Mouse (Mus musculus) heart, postnatal 14 days (tissue): ENCODE results near the gene Eef1akmt3. TPM values are rescaled to one million over a fixed set of nuclear protein-coding genes. Genes with fewer than 3 reads are reported as not detected.

Source experiments
- DNase-seq, 2 experiments: peaks; one replicate each; pipeline ENCODE4 v3.0.0; 2021 to 2022
- intact Hi-C: fragments of 180-260 bp; cut with DNase I; formaldehyde crosslinking; loops from one replicate; pipeline ENCODE4 v1.15.1; 2025
- total RNA-seq, 2 experiments: library from RNA; stranded (reverse); gene quantifications; 2 replicates each; pipeline ENCODE4 v1.2.3; 2021

Eef1akmt3 gene
- total RNA-seq, 2 experiments from 2014 or later: 0.12 TPM; not detected in 1

DNA sequence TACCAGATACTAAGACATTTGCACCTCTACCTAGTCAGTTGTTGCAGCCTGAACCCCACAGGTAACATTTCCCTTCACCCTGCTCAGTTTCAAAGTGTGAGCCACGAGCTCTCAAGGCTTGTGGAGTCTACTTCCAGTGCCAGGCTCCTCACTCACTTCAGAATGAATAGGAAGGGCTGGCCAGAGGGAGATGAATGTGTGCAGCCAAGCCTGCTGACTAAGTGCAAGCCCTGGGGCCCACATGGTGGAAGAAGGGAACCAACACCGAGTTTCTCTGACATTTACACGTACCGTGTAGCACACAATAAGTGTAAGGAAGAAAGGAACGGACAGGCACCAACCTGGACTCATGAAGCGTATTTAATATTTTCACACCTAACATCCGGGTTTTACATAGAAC lies 37.5 kb downstream of the Eef1akmt3 start:
- no peak for DNase-seq
- intact Hi-C loops: no loop called here

DNA sequence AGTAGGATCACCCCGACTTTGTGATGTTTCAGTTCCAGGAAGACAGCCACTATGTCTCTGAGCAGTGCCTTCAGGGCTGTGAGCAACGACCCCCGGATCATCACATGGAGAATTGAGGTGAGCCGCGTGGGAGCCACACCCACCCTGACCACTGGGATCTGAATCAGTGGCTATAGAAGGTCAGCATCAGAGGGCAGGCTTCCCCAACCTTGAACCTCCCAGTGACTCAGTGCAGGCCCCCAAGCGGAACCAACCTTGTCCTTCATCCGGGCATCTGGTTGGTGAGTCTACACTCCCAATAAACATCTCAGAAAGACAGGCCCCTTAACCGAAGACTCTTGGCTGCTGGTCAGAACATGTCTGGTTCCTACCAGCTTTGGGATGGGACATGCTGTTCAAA lies 38.0 kb downstream of the Eef1akmt3 start:
- no peak for DNase-seq
- intact Hi-C loops: no loop called here

DNA sequence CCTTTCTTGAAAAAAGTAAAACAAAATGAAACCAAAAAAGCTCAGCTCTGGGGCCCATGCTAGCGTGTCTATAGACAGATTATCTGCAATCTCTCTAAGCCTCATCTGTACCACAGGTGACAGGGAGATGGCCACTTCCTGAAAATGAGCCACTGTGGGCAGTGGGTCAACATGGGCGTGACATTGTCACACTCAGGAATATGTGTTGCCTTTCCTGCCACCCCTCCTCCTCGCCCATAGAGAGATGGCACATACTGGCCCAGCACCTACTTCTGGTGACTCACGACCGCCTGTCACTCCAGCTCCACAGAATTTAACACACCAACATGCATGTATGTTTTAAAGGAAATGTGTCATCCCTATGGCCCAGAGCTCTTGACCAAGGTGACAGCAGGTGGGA lies 38.5 kb downstream of the Eef1akmt3 start:
- intact Hi-C loops: no loop called here
- DNase-seq: no peak

DNA sequence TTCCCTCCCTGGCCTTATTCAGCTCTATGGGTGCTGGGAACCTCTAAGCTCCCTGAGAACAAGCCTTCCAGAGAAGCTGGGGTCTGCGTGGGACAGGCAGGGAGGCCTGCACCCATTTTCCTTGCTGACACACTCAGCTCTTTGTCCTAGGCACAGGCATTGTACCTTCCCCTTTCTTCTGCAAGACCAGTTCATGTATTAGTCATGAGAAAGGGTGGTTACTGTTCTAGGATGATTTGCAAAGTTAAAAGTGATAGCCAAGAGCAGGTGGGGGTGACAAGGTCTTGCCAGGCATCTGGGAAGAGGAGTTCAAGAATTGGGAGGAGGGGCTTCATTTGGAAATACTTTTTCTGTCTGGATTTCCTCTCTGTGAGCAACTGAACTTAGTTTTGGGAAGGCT lies 39.3 kb downstream of the Eef1akmt3 start:
- no peak for DNase-seq
- intact Hi-C loops: no loop called here

DNA sequence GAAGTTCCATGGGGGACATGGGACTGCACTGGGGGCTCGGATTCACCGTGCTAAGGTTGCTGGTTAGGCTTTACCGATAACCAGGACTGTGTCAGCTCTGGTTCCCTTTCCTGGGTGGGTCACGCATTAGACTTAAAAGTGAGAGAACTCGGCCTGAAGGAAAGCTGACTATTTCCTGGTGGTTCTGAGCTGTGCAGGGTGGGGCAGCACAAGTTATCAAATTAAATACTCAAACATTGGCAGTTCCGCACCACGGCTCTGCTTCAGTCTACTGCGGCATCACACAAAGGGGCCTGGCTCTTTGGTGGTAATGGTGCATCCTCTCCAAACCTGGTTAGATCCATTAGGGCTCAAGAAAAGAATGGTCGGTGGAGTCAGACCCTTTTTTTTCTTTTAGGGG lies 40.0 kb downstream of the Eef1akmt3 start:
- no peak for DNase-seq
- intact Hi-C loops: no loop called here

DNA sequence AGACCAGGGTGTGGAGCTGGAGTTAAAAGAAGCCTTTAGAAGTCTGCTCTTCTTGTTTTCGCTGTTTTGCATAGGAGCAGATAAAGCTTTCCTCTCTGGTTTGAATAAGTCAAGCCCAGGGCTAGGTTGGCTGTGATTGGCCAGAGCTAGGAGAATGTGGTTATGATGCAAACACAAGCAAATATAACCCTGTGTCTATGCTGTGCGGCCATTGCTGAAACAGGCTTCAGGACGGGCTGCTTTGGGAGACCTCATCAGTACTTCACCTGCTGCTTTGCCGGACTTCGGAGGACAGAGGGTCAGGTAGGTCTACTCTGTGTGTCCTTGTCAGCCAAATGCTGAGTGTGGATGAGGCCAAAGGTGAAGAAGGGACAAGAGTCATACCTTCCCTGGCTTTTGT lies 40.8 kb downstream of the Eef1akmt3 start, which contains the start of gene Avil:
Gene Avil, plus strand, starts transcription at position 181 of the 400 bp plus-strand sequence.
- intact Hi-C loops: no loop called here

DNA sequence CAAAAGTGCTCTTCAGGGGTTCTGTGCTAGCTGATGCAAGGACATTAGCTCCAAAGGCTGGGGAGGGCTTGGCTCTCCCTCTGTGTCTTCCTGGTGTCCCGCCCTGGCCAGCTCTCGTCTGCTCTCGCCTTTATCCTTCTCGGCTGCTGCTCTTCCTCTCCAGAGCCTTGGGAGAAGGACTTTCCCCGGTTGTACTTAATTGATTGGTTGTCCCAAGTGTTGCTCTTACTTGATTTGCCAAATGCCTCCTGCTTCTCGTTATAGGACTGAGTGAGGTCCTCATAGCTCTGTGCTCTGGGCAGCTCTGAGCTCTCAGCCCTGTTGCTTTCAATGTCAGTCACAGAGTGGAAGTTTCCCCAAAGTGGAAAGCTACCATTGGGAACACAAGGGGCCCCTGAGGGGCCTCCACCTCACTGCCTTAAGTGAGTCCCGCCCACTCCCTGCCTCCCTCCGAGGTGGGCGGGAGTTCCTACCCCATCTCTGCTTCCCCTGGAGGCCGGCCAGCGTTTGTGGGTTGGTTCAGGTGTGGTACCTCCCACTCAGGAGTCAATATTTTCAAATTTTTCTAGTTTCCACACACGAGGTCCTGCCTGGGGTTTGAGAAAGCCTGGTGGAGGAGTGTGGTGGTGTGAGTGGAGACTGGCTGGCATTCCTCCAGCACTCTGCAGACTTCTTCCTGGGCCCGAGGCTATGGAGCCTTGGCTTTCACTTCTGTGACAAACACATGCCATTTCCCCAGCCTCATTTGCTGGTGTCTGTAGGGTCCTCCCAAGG lies 43.8 kb downstream of the Eef1akmt3 start:
- intact Hi-C loops: no loop called here
- DNase-seq: no peak

More for the DNA sequence above, 40.8 kb downstream of the Eef1akmt3 start, which contains the start of gene Avil:
- no peak for DNase-seq

DNA sequence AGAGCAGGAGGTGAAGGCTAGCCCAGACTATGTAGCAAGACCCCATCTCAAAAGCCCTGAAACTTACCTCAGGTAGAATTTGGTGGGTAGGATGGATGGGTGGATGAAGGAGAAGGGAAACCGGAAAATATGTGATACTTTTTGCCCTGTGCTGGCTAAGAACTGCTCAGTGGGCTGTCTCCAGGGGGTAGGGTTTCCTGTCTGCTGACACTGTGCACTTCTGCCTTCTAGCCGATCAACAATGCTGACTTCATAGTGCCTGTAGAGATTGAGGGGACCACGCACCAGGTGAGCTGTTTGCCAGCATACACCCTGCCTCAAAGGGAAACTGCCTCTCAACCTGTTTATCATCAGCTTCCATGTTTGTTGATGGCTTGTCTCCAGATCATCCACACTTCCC lies 47.7 kb downstream of the Eef1akmt3 start:
- intact Hi-C loops: no loop called here
- no peak for DNase-seq

DNA sequence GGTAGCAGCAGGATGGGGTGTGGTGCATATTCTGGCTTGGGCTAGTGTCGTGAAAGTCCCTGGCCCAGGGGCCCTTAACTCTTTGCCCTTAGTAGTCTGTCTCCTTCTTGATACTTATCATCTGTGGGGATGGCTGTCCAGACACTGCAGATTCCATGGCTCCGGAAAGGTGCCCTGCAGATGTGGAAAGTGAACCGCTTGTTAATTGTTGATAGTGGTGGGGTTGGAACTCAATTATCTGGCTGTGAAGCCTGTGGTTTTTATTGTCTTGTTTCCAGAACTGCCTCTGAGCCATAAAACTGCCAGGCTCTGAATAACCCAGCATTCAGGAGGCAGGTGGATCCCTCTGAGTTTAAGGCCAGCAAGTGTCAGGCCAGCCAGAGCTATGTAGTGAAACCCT lies 49.6 kb downstream of the Eef1akmt3 start:
- intact Hi-C loops: loop anchor here (2.0 kb wide), 1 partner anchor 39 kb away; the partner anchor contains the start of gene Tsfm
- DNase-seq: no peak

DNA sequence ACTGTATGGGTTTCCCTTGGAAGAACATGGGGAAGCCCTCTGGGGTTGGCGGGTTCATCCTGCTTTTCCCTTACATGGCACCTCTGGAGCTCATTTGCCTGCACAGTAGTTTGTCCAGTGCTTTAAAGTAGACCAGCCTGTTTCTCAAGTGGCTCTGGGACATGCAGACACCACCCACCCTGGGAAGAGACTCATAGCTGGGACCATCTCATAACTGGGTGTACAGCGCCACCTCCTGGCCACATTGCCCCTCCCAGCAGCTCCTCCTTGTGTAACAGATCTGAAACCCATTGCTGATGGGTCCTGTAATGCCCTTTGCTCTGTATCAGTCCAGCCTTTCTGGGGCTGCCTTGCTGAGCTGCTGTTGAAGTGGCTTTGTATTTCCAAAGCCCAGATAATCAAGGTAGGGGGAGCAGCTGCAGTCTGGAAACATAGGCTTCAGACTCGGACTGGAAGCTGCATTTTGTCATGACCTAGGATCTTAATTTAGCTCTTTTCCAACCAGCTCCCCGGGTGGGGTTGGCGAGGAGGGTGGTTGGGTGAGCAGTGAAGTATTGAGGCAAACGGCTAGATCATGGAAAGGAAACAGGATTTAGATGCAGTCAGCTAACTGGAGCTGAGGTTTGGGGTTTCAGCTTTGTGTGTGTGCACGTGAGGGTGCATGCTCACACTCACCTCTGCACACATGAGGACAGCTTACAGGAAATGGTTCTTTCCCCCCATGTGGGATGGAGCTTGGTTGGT lies 50.8 kb downstream of the Eef1akmt3 start:
- DNase-seq: peak; percentile 89 to 93
- intact Hi-C loops: loop anchor here (1.0 to 2.0 kb wide), 2 partner anchors 40 to 71 kb away; partner anchors contain the start of gene Tsfm

DNA sequence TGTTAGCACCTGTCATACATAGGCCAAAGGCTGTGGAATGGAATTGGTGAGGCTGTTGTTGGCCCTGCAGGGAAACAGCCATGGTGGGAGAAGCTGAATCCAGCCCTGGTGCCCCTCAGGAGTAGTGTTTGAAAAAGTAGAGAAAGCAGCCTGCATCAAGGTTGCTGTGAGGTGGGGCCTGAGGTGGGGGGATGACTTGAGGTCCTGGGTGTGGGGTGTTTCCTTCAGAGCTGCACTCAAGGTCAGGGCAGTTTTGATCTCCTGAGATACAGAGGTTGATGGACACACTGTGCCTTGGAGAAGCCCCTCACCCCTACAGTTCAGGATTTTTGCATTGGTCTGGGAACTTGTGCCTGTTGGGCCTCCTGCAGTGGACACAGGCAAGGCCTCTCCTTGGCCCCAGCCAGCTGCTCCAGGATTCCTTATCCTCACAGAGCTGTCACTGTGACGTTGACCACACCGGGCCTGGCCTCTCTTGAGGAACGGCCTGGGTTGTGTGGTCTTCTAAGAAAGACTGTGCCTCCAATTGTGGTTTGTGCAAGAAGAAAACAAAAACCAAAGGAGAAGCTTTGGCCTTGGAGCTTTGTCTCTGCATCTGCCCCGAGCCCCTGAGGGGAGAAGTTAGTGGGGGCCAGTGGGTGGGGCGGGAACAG lies 52.7 kb downstream of the Eef1akmt3 start:
- intact Hi-C loops: loop anchor here (2.0 kb wide), 1 partner anchor 62 kb away; no protein-coding TSS in a partner anchor
- no peak for DNase-seq

DNA sequence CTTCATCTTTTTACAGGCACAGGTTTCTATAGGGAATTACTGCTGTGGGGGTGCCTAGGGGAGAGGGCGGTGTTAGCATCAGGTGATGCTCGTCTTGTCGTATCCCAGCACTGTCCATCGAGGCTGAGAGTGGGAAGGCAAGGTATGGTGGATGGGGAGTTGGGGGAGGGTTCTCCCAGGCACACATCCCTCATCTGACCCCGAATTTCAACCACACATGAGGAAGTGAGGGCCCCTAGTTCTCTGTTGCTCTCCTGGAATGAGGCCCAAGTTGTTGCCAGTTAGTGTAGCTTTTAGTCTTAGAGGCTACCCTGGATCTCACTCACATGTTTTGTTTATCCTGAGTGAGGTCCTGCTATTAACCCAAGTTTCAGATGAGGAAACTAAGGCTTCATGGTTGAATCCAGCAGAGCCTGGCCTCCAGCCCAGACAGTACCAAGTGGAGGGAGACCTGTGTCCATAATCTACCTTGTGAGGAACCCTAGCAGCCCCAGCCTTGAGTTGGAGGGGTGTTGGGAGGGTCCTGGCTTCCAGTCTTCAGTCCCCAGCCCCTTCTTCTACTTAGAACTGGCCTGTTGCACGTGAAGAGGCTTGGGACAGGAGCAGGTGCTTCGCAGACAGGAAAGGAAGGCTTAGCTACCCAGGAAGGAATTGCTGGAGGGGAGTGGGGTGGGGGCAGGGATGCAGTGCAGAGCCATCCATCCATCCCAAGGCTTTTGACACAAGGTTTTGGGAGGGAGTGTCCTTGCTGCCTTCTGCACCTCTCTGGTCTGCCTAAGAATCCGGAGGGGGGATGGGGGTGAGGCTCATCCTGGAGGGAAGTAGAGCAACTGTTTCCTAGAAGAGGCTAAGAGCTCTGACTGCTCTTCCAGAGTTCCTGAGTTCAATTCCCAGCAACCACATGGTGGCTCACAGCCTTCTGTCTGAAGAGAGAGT lies 53.9 kb downstream of the Eef1akmt3 start:
- no peak for DNase-seq
- intact Hi-C loops: loop anchor here (2.0 kb wide), 1 partner anchor 61 kb away; no protein-coding TSS in a partner anchor

DNA sequence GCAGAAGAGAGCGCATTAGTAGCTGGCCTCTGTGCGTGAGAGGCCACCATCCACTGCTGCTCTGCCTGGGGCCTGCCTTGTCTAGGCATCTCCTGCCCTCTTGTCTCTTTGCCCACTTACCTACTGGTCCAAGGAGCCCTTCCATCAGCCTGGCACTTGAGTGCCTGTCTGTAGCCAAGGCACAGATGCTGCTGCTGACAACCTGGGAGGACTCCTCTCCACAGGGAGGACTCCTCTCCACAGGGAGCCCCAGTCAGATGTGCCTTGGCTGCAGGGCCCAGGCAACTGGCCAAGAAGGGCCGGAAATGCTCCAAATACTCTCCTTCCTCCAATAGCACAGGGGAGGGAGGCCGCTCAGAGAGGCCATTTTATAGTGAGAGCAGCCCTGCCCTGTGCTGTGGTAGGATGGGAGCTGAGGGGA lies 54.8 kb downstream of the Eef1akmt3 start:
- intact Hi-C loops: no loop called here

DNA sequence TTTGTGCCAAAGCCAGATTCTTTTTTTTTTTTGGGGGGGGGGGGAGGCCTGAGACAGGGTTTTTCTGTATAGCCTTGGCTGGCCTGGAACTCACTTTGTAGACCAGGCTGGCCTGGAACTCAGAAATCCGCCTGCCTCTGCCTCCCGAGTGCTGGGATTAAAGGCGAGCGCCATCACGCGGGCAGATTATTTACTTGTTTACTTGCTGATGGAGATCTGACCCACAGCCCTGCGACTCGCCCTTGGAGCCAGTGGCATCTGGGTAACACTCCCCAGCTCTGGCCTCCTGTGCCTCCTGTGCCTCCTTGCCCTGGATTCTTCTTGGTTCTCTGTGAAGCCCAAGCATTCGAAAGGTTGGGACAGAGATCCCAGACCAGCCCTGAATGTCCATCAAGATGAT lies 55.7 kb downstream of the Eef1akmt3 start:
- intact Hi-C loops: no loop called here
- DNase-seq: no peak

More for the DNA sequence above, 54.8 kb downstream of the Eef1akmt3 start:
- DNase-seq: peak; percentile 93 to 94

DNA sequence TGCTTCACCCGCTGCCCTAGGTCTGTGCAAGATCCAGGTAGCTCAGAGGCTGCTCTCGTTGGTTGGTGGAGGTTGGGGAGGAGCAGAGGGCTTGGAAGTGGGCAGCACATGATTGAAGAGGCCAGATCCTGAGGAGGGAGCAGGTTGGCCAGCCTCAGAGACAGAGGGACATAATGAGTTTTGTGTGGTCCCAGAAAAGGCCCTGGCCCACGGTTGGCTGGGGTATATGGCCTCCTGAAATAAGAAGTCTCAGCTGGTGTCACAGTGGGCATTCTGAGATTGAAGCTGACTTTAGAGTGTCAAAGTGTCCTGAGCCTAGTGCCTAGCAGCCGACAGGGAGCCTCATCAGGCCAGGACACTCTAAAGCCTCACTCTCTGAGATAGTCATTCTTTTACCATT lies 56.2 kb downstream of the Eef1akmt3 start:
- intact Hi-C loops: no loop called here
- DNase-seq: no peak

DNA sequence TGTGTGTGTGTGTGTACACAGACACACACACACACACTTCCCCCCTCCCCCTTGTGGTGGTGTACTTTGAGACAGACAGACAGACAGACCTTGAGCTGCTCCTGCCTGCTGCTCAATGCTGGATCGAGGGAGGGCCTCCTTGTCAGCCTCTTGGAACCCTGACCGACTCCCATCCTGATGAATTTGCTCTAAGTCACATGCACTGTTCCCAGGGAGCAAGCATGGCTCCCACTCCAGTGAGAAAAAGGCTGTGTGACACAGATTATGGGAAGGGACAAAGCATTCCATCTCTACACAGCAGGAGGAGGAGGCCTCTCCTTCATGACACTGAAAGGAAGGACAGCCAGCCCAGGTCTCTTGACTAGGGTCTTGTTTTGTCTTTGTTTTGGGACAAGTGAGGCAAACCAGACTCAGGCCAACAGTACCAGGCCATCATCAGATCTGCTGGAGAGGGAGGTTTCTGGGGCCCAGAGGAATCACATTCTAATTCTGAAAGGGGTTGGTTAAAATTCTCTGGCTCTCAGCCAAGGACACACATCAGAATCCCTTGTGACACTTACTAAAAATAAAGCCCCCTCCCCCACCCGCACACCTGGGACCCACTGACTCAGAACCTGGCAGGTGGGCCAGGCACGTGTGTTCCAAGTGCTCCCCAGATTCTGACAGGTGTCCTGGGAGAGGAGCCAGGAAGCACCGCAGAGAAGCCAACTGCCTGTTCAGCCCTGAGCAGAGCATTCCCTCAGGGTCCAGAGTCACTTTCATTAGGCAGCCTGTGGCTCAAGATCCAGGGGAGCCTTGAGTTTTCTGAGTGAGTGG lies 56.9 kb downstream of the Eef1akmt3 start:
- DNase-seq: peak; percentile 52 to 56
- intact Hi-C loops: no loop called here

DNA sequence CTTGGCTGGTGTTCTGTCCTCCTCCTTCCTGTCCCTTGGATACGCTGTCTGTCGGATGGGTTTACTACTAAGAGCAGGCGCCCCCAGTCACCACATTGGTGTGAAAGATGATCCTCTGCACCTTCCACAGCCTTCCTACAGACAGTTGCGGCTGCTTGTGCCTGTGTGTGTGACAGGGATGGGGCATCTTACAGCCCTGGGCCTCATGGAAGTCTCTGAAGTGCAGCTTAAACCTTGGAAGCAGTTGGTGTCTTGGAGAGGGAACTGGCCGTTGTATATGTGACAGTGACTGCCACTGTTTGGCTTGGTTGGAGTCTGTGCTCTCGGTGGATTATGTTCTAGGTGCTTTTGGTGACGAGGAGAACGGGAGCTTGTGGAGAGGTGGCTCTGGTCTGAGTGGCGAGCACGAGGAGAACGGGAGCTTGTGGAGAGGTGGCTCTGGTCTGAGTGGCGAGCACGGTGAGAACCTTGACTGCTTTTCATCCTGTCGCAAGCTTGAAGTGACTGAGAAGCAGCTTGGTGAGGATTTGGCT lies 58.1 kb downstream of the Eef1akmt3 start:
- no peak for DNase-seq
- intact Hi-C loops: no loop called here

DNA sequence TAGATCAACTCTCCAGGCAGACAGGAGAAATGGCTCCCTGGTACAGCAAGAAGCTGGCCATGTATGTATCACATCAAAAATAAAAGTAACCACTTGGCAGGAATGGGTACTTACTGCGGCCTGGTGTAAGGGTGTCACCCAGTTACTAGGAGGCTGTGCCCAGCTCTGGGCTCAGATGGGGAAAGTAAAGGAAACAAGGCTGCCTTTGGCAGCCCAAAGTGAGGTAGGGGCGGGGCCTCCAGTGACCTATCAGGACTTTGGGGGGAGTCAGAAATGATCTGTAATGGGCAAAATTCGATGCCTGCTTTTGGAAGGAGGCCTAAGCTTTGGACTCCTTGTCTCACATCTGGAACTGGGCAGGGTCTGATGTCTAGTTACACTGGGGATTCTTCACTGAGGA lies 59.6 kb downstream of the Eef1akmt3 start:
- intact Hi-C loops: no loop called here
- DNase-seq: no peak
